Mouse (Mus musculus) brain, embryonic 18.5 days (tissue): ENCODE results near the gene Lig3.
"Not testable (repeated sequence)": the region's sequence is repeated elsewhere in the genome, so short reads cannot be mapped to it uniquely, and the experiment has no call there.

Source experiments
- DNase-seq: peaks from one replicate; pipeline ENCODE4 v3.0.0-alpha.2; 2012; ENCODE audit warnings: low read depth, low spot score

Gene Lig3

GRCm38 (mm10) chr11:82831008-82831893, 50.3 kb downstream of the Lig3 start:
- no peak for DNase-seq

GRCm38 (mm10) chr11:82832402-82832801, 51.5 kb downstream of the Lig3 start:
- DNase-seq, result not testable (repeated sequence)

- DNase-seq, result no peak
Observed at GRCm38 (mm10) chr11:82833929-82834328, 53.0 kb downstream of the Lig3 start.

GRCm38 (mm10) chr11:82834359-82834758, 53.5 kb downstream of the Lig3 start:
- not testable (repeated sequence) for DNase-seq

GRCm38 (mm10) chr11:82835616-82836432, 54.9 kb downstream of the Lig3 start:
- no peak for DNase-seq

GRCm38 (mm10) chr11:82837192-82837591, 56.3 kb downstream of the Lig3 start:
- no peak for DNase-seq

- DNase-seq, result no peak
Observed at GRCm38 (mm10) chr11:82837848-82838247, 56.9 kb downstream of the Lig3 start.

- DNase-seq, result no peak
Observed at GRCm38 (mm10) chr11:82838511-82838910, 57.6 kb downstream of the Lig3 start.

GRCm38 (mm10) chr11:82844771-82845414, 64.0 kb downstream of the Lig3 start:
- DNase-seq, result no peak

GRCm38 (mm10) chr11:82845415-82846078, 64.6 kb downstream of the Lig3 start:
- no peak for DNase-seq

GRCm38 (mm10) chr11:82846079-82846436, 65.2 kb downstream of the Lig3 start:
- DNase-seq, result no peak

GRCm38 (mm10) chr11:82846938-82847337, 66.0 kb downstream of the Lig3 start:
- no peak for DNase-seq

- DNase-seq, result no peak
Observed at GRCm38 (mm10) chr11:82847571-82848000, 66.7 kb downstream of the Lig3 start.

- no peak for DNase-seq
Observed at GRCm38 (mm10) chr11:82850259-82850658, 69.4 kb downstream of the Lig3 start.

GRCm38 (mm10) chr11:82852115-82852514, 71.2 kb downstream of the Lig3 start:
- DNase-seq, result no peak

GRCm38 (mm10) chr11:82852540-82852939, 71.6 kb downstream of the Lig3 start:
- no peak for DNase-seq

- no peak for DNase-seq
Observed at GRCm38 (mm10) chr11:82852958-82853357, 72.0 kb downstream of the Lig3 start.
